Mouse (Mus musculus): ENCODE measurements around the gene Mpnd.

DNA sequence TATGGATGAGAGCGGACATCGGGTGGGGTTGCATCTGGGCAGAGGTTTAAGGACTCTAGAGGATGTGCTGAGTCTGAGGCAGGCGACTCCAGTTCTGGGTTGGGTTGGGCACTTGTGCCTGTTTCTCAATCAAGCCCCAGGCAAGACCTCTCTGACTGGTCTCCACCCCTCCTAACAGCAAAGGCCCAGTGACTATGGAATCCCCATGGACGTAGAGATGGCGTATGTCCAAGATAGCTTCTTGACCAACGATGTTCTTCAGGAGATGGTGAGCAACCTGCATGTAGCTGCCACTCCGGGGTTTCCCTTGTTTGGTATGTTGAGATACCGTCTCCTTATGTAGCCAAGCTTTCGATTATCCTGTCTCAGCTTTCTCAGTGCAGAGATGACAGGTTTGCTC lies 9.8 kb downstream of the Mpnd start:
- TF ChIP-seq POLR2A (IDR thresholded peaks at IDR 0.05; ENCODE audit: extremely low read depth, insufficient read depth, low read length) (no peak), CTCF (IDR thresholded peaks at IDR 0.05; ENCODE audit: extremely low read depth, insufficient read depth, low read length) (no peak)
